Mouse (Mus musculus) embryonic facial prominence, embryonic 12.5 days (tissue): Measurements from ENCODE around the gene Popdc2. TPM values are rescaled to one million over a fixed set of nuclear protein-coding genes. Genes with fewer than 3 reads are reported as not detected.

Source experiments
- ATAC-seq: fragments of 200-750 bp; cut with Nextera tagmentation; 2 replicates; pipeline ENCODE4 v1.8.0; 2017; ENCODE audit not compliant: insufficient number of reproducible peaks, insufficient read depth, low FRiP score, low TSS enrichment
- H3K27ac ChIP-seq: fragments of 300-500 bp; sonication (generic); 2 replicates; pipeline ENCODE4 v1.5.1; 2016; ENCODE audit warnings: mild to moderate bottlenecking
- H3K27me3 ChIP-seq: fragments of 300-500 bp; sonication (generic); 2 replicates; pipeline ENCODE4 v1.6.1; 2016; ENCODE audit warnings: mild to moderate bottlenecking, moderate library complexity
- H3K36me3 ChIP-seq: fragments of 300-500 bp; sonication (generic); 2 replicates; pipeline ENCODE4 v1.6.1; 2016; ENCODE audit warnings: mild to moderate bottlenecking
- H3K4me1 ChIP-seq: fragments of 300-500 bp; sonication (generic); 2 replicates; pipeline ENCODE4 v1.6.1; 2016
- H3K4me2 ChIP-seq: fragments of 300-500 bp; sonication (generic); replicated peaks from 2 replicates; pipeline ENCODE4 v1.6.1; 2016; ENCODE audit warnings: mild to moderate bottlenecking, moderate library complexity
- H3K4me3 ChIP-seq: fragments of 300-500 bp; sonication (generic); 2 replicates; pipeline ENCODE4 v1.5.1; 2016; ENCODE audit warnings: mild to moderate bottlenecking
- H3K9ac ChIP-seq: fragments of 300-500 bp; sonication (generic); 2 replicates; pipeline ENCODE4 v1.6.1; 2016; ENCODE audit warnings: mild to moderate bottlenecking, moderate library complexity
- H3K9me3 ChIP-seq: fragments of 300-500 bp; sonication (generic); 2 replicates; pipeline ENCODE4 v1.6.1; 2016; ENCODE audit warnings: mild to moderate bottlenecking, moderate library complexity
- WGBS: fragments of 180-500 bp; shearing (Covaris S2); methylation state at CpG from one replicate; pipeline ENCODE4 v1.1.7; 2016; 5-methylcytosine and 5-hydroxymethylcytosine counted together
- polyA plus RNA-seq: library from polyadenylated mRNA; unstranded; fragments of >200 nt; fragmentation: Nextera tagmentation; extraction: Ambion mirVana; gene quantifications from 2 replicates; pipeline ENCODE4 v1.2.1, GENCODE M21; 2016

The Popdc2 gene
- polyA plus RNA-seq, 1 experiment from 2014 or later, result 1.4 TPM

DNA sequence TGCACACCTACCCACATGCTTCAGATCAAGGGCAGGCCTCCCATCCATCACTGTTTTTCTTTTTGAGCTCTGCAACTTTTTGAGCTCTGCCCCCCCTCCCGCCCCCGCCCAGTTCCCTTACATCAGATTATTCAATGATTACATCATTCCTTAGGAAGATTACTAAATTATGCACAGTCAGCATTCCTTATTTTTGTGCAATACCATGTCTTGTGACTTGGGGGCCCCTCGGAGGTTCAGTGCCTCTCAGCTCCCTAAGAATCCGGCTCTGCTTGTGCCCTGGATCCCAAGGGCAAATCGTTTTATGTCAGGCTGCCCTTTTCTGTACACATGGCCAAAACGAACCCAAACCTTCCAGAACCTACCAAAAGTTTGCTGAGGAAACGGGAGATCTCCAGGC lies 52.9 kb downstream of the Popdc2 start:
- no peak overlapping the region for H3K4me3 ChIP-seq
- H3K4me2 ChIP-seq, result no peak overlapping the region
- H3K36me3 ChIP-seq, result no peaks in the 10 kb centered on the region
- ATAC-seq, result no peak
- no peaks in the 10 kb centered on the region for H3K9me3 ChIP-seq
- no peaks in the 10 kb centered on the region for H3K27me3 ChIP-seq
- H3K27ac ChIP-seq, result no peak overlapping the region
- H3K9ac ChIP-seq, result no peak overlapping the region
- no peaks in the 10 kb centered on the region for H3K4me1 ChIP-seq
- 76% methylated on average over 7 of the region's 7 CpGs for WGBS

GRCm38 (mm10) chr16:38425374-38425773 lies 63.4 kb downstream of the Popdc2 start:
- no peaks in the 10 kb centered on the region for H3K27me3 ChIP-seq
- 82% methylated on average over 2 of the region's 2 CpGs for WGBS
- no peaks in the 10 kb centered on the region for H3K4me1 ChIP-seq
- H3K9ac ChIP-seq, result no peak overlapping the region
- no peaks in the 10 kb centered on the region for H3K9me3 ChIP-seq
- H3K27ac ChIP-seq, result no peak overlapping the region
- H3K4me3 ChIP-seq, result no peak overlapping the region
- no peaks in the 10 kb centered on the region for H3K36me3 ChIP-seq
- ATAC-seq, result no peak
- H3K4me2 ChIP-seq, result no peak overlapping the region

DNA sequence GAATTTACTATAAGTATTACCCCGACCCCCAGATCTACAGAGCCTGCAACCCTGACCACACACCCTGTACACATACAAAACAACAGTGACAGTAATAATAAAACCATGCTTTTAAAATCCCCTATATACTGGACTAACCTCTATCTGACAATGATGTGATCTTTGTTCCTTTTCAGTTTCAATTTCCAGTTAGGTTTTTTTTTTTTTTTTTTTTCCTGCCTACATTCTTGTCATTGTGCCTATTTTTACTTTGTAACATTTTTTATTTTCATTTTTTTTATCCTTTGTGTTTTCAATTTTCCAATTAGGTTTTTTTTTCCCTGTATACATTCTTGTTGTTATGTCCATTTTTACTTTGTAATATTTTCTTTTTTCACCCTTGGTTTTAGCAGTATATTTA lies 63.8 kb downstream of the Popdc2 start:
- H3K36me3 ChIP-seq, result no peaks in the 10 kb centered on the region
- no peak overlapping the region for H3K27ac ChIP-seq
- no peak for ATAC-seq
- no peak overlapping the region for H3K4me2 ChIP-seq
- 86% methylated on average over 1 of the region's 1 CpGs for WGBS
- no peaks in the 10 kb centered on the region for H3K9me3 ChIP-seq
- H3K4me3 ChIP-seq, result no peak overlapping the region
- no peaks in the 10 kb centered on the region for H3K4me1 ChIP-seq
- H3K27me3 ChIP-seq, result no peaks in the 10 kb centered on the region
- no peak overlapping the region for H3K9ac ChIP-seq

Other genes with a start within 250 kb of the Popdc2 start
- not detected in 2 replicates for gene Nr1i2, start 67.4 kb upstream of the Popdc2 start, polyA plus RNA-seq
- gene Maats1, start 20.1 kb upstream of the Popdc2 start, polyA plus RNA-seq, result 0.08 and 0.32 TPM in 2 replicates
- gene Cox17, start 15.2 kb upstream of the Popdc2 start, polyA plus RNA-seq, result 110 and 111 TPM in 2 replicates
- gene Gm21987, start 15.2 kb upstream of the Popdc2 start, polyA plus RNA-seq, result not detected in 2 replicates
- 0.14 and 0.19 TPM in 2 replicates for gene Pla1a, start 70.9 kb downstream of the Popdc2 start, polyA plus RNA-seq
- 144 and 151 TPM in 2 replicates for gene Adprh, start 90.5 kb downstream of the Popdc2 start, polyA plus RNA-seq
- 0.51 and 0.53 TPM in 2 replicates for gene Cd80, start 93.4 kb downstream of the Popdc2 start, polyA plus RNA-seq
- gene Timmdc1, start 160.5 kb downstream of the Popdc2 start, polyA plus RNA-seq, result 29.2 and 31.0 TPM in 2 replicates
- gene Poglut1, start 188.0 kb downstream of the Popdc2 start, polyA plus RNA-seq, result 78.8 and 84.8 TPM in 2 replicates
- gene Tmem39a, start 196.5 kb downstream of the Popdc2 start, polyA plus RNA-seq, result 119 and 131 TPM in 2 replicates